Mouse (Mus musculus) right cerebral cortex, postnatal 10 days (tissue): ENCODE measurements around the gene Stau1.
A peak's percentile ranks its signal among the peaks of the same experiment; 100 is the strongest.
"Not testable (repeated sequence)": the region's sequence is repeated elsewhere in the genome, so short reads cannot be mapped to it uniquely, and the experiment has no call there.

Source experiments
- DNase-seq, 2 experiments: peaks; one replicate each; pipeline ENCODE4 v3.0.0; 2021; ENCODE audit warnings: low spot score in 2 of 2

The Stau1 gene

DNA sequence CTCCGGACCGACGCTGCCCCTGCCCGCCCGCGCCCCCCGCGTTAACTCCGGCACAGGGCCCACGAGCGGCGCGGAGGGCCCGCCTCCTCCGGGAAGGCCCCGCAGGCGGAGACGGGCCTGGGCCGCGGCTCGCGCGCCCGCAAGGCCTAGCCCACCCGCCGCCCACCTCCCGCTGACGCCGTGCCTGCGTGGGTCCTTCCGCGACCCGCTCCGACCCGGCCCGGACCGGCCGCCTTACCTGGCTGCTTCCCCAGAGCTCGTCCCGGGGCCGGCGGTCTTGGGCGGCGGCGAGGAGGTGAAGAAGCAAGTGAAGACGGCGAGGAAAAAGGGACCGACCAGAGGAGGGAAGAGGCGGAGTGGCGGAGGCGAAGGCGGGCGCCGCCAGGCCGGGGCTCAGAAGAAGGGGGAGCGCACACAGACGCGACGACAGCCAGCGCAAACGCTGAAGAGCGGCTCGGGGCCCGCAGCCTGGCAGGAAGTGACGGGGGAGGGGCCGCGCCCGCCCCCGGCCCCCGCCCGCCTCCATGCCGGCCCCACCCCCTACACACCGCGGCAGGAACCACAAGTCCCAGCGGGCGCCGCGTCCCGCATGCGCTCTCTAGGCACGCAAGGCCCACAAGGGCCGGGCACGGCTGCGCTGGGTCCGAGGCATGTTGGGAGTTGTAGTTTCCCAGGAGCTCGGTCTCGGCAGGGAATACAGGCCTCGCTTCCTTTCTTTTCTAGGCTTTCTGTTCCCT, at the start of gene Stau1:
Gene Stau1 (minus strand): TSS at position 504 of the 737 bp plus-strand sequence.
- DNase-seq: peak; percentile 98

DNA sequence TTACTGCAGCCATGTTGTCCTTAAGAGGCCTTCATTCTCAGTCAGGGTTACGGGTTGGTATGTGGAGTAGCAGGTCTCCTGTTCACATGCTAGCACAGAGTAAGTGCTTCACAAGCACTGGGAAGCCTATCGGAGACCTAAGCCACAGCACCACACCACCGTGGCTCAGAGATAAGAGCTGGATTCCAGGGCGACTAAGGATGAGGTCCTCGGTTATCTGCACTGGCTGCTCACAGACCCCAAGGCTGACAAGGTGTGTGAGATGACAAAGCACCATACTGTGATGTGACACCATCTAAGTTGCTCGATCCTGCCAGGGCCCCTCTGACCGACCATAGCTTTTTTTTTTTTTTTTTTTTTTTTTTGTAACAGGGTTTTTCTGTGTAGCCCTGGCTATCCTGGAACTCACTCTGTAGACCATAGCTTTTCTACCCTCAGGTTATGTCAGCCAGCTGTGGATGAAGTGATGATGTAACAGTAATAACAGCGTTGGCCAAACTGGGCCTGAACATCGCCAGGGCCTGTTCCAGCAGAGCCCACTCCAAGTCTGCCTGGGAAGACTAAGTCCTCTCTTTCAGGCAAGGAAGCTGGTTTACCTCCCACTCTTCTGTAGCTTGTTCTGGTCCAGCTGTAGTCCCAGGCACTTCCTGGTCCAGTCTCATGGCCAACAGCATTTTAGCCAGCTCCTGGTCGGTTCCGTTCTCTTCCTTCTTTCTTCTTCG, 47.5 kb upstream of the Stau1 start:
- DNase-seq: no peak

GRCm38 (mm10) chr2:167039386-167039785, 43.3 kb upstream of the Stau1 start:
- DNase-seq: no peak

GRCm38 (mm10) chr2:167038716-167039115, 42.6 kb upstream of the Stau1 start:
- DNase-seq: no peak

GRCm38 (mm10) chr2:167038297-167038696, 42.2 kb upstream of the Stau1 start:
- no peak for DNase-seq

GRCm38 (mm10) chr2:167037710-167038109, 41.6 kb upstream of the Stau1 start:
- no peak for DNase-seq

GRCm38 (mm10) chr2:167030507-167030906, 34.4 kb upstream of the Stau1 start:
- no peak for DNase-seq

GRCm38 (mm10) chr2:167028553-167028952, 32.5 kb upstream of the Stau1 start:
- DNase-seq: no peak

DNA sequence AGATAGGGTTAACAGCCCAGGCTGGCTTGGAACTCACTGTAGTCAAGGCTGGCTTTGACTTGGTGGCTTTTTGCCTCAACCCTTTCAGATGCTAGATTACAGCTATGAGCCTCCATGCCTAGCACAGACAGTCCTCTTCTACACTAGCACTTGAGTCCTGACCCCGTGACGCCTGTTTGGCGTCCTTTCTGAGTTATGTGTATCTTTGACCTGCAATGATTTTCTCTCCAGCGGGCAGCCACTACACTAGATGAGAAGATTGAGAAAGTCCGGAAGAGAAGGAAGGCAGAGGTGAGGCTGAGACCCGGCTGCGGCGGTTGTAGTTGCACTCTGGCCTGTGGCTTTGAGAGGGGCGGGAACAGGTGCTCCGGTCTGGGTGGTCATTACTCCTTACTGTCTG, 23.3 kb upstream of the Stau1 start:
- no peak for DNase-seq

DNA sequence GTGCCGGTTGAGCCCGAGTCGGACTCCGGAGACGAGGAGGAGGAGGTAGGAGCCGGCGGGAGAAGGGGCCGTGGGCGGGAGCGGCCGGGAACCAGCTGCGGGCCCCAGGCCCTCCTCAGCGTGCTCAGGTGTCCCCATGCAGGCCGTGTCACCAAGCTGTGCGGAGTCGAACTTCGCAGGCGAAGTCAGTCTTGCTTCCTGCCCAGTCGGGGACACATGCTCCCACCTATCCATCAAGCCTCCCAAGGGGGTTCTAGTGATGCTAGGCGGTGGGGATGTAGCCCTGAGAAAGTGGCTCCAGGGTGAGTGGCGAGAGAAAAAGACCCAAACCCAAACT, 19.3 kb upstream of the Stau1 start:
- no peak for DNase-seq

- peak; percentile 95 to 96 for DNase-seq
These were observed 18.7 kb upstream of the Stau1 start, which contains the start of gene Ddx27 for GRCm38 (mm10) chr2:167014702-167015381. Gene Ddx27 (plus strand): TSS chr2:167015193.

- DNase-seq: no peak
These were observed 14.4 kb upstream of the Stau1 start for GRCm38 (mm10) chr2:167010546-167010945.

DNA sequence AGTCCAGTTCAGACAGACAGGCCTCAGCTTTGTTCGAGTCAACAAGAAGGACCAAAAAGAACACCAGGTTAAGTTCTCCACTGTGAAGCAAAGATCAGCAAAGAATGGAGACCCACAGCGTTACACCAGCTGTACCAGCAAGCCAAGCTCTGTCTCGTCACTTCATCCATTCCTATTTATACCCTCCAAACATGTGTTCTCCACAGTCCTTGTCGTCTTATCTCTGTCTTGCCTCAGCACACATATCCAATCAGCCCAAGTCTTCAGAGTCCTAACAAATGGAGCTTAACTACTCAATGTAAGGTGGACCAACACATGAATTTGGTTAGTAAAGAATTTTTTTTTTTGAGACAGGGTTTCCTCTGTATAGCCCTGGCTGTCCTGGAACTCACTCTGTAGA, 13.4 kb upstream of the Stau1 start:
- DNase-seq: no peak

GRCm38 (mm10) chr2:167007565-167007964, 11.5 kb upstream of the Stau1 start:
- DNase-seq: not testable (repeated sequence)

- peak in 1 of 2 experiments; percentile 56 for DNase-seq
These were observed 10.9 kb upstream of the Stau1 start for GRCm38 (mm10) chr2:167007001-167007491.

- no peak for DNase-seq
These were observed 10.3 kb upstream of the Stau1 start for GRCm38 (mm10) chr2:167006355-167006754.

- peak; percentile 61 to 62 for DNase-seq
These were observed 8.2 kb upstream of the Stau1 start for GRCm38 (mm10) chr2:167004099-167004854.

- no peak for DNase-seq
These were observed 5.4 kb upstream of the Stau1 start for GRCm38 (mm10) chr2:167001486-167001885.

GRCm38 (mm10) chr2:166996533-166996894, 415 bp upstream of the Stau1 start:
- no peak for DNase-seq

GRCm38 (mm10) chr2:166995021-166995795, 891 bp downstream of the Stau1 start:
- DNase-seq: peak in 1 of 2 experiments; percentile 51

DNA sequence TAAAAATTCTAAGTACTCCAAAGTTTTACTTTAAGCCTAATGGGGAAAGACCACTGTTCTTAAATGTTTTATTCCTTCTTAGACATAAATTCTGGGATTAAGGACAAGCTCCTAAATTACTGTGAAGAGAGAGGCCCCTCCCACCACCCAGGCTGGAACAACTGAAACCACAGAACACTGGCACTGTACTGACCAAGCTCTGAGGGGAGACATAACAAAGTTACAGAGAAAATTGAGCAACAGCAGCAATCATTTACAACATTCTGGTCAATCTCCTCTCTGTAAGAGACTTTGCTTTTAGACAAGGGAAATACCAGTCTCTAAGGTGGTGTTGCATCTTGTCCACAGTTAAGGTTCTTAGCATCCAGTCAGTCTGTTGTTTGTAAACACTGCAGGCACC, 4.2 kb downstream of the Stau1 start:
- DNase-seq: no peak
